Mouse (Mus musculus): ENCODE data around the gene Magi2. TPM values are rescaled to one million over a fixed set of nuclear protein-coding genes. Genes with fewer than 3 reads are reported as not detected.
A peak's percentile ranks its signal among the peaks of the same experiment; 100 is the strongest.

The Magi2 gene
- polyA plus RNA-seq, 1 experiment from 2014 or later: 22.7 TPM

GRCm38 (mm10) chr5:20576266-20576665, 1349.4 kb downstream of the Magi2 start:
- no peak overlapping the region for H3K27ac ChIP-seq (ENCODE audit: low read depth, low read length)
- H3K27me3 ChIP-seq (replicated peaks; ENCODE audit: control insufficient read depth, insufficient read depth, low read length): no peaks in the 10 kb centered on the region
- H3K4me2 ChIP-seq (ENCODE audit: low read length): no peak overlapping the region
- H3K4me3 ChIP-seq (ENCODE audit: low read length): no peak overlapping the region
- peaks cover 4% of the 10 kb centered on the region; the same call in 1 of the 2 replicates for H3K36me3 ChIP-seq (ENCODE audit: control insufficient read depth, insufficient read depth, low read length)
- no peaks in the 10 kb centered on the region for H3K9me3 ChIP-seq (ENCODE audit: control insufficient read depth, low read length)
- no peak overlapping the region for H3K9ac ChIP-seq (ENCODE audit: low read depth, low read length)
- no peak for ATAC-seq
- no peaks in the 10 kb centered on the region for H3K4me1 ChIP-seq (ENCODE audit: control insufficient read depth, insufficient read depth, low read depth, low read length)

- no peak for ATAC-seq
- Histone ChIP-seq H3K4me1 (ENCODE audit: control insufficient read depth, insufficient read depth, low read depth, low read length) (peaks cover 2% of the 10 kb centered on the region), H3K4me2 (ENCODE audit: low read length) (no peak overlapping the region), H3K4me3 (ENCODE audit: low read length) (no peak overlapping the region), H3K36me3 (ENCODE audit: control insufficient read depth, insufficient read depth, low read length) (no peaks in the 10 kb centered on the region), H3K9ac (ENCODE audit: low read depth, low read length) (no peak overlapping the region), H3K27ac (ENCODE audit: low read depth, low read length) (no peak overlapping the region), H3K9me3 (ENCODE audit: control insufficient read depth, low read length) (no peaks in the 10 kb centered on the region), H3K27me3 (replicated peaks; ENCODE audit: control insufficient read depth, insufficient read depth, low read length) (no peaks in the 10 kb centered on the region)
- WGBS: 84% methylated on average over 3 of the region's 3 CpGs
These were observed 1351.8 kb downstream of the Magi2 start for GRCm38 (mm10) chr5:20578666-20579065.

- H3K36me3 ChIP-seq (ENCODE audit: control insufficient read depth, insufficient read depth, low read length): no peaks in the 10 kb centered on the region
- peaks cover 3% of the 10 kb centered on the region for H3K4me1 ChIP-seq (ENCODE audit: control insufficient read depth, insufficient read depth, low read depth, low read length)
- H3K27me3 ChIP-seq (replicated peaks; ENCODE audit: control insufficient read depth, insufficient read depth, low read length): no peaks in the 10 kb centered on the region
- no peak for ATAC-seq
- no peak overlapping the region for H3K4me3 ChIP-seq (ENCODE audit: low read length)
- no peak overlapping the region for H3K27ac ChIP-seq (ENCODE audit: low read depth, low read length)
- no peak overlapping the region for H3K9ac ChIP-seq (ENCODE audit: low read depth, low read length)
- WGBS: 95% methylated on average over 4 of the region's 4 CpGs
- no peak overlapping the region for H3K4me2 ChIP-seq (ENCODE audit: low read length)
- no peaks in the 10 kb centered on the region for H3K9me3 ChIP-seq (ENCODE audit: control insufficient read depth, low read length)
These were observed 1353.8 kb downstream of the Magi2 start for GRCm38 (mm10) chr5:20580619-20581018.

DNA sequence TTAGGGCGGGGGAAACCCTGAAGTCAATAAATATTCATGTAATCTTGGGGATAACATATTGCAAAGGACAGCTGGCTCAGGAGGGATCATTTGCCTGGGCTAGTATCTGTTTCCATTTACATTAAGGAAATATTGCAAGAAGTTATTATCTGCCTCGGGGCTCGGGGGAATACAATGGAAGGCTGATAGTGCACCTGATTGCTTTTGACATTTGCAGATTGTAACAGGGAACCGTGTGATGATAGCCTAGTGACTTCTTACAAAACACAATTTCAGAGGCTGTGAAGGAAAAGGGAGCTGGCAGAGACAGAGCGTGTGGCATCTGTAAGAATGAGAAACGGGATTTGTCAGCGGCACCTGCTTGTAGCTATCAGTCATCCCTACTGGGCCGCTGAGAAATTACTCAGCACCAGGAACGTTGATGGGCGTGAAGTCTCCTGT, 1356.2 kb downstream of the Magi2 start:
- Histone ChIP-seq H3K9ac (ENCODE audit: low read depth, low read length) (no peak overlapping the region), H3K4me2 (ENCODE audit: low read length) (peak overlapping the region; percentile 19; the same call in 1 of the 2 replicates), H3K36me3 (ENCODE audit: control insufficient read depth, insufficient read depth, low read length) (no peaks in the 10 kb centered on the region), H3K27me3 (replicated peaks; ENCODE audit: control insufficient read depth, insufficient read depth, low read length) (no peaks in the 10 kb centered on the region), H3K4me3 (ENCODE audit: low read length) (no peak overlapping the region), H3K4me1 (ENCODE audit: control insufficient read depth, insufficient read depth, low read depth, low read length) (peaks cover 3% of the 10 kb centered on the region), H3K9me3 (ENCODE audit: control insufficient read depth, low read length) (no peaks in the 10 kb centered on the region), H3K27ac (ENCODE audit: low read depth, low read length) (0 out of 2 replicates have a peak overlapping the region, but pooled peaks have one; percentile 3)
- ATAC-seq: peak; percentile 74
- WGBS: 32% methylated on average over 10 of the region's 10 CpGs

DNA sequence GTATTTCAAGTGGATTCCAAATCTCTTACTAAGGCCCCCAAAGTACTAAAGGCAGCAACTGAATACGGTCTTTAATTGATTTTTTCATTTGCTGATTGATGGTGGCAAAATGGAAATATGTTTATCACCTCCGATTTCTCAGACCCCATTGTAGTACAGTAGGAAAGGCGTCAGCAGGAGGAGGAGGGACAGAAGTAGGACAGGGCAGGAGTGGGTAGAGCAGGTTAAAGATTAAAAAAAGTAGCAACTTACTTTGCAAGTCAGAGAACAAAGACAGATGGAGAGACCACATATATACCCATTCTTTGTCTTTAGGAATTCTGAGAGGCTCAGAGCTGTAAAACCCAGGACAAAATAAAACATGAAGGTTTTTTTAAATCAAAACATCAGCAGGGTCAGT, 1356.8 kb downstream of the Magi2 start:
- 0 out of 2 replicates have a peak, but pooled peaks have one; percentile 24 for ATAC-seq
- no peaks in the 10 kb centered on the region for H3K36me3 ChIP-seq (ENCODE audit: control insufficient read depth, insufficient read depth, low read length)
- no peaks in the 10 kb centered on the region for H3K9me3 ChIP-seq (ENCODE audit: control insufficient read depth, low read length)
- no peak overlapping the region for H3K27ac ChIP-seq (ENCODE audit: low read depth, low read length)
- WGBS: 57% methylated on average over 3 of the region's 3 CpGs
- H3K4me3 ChIP-seq (ENCODE audit: low read length): no peak overlapping the region
- H3K4me2 ChIP-seq (ENCODE audit: low read length): no peak overlapping the region
- no peaks in the 10 kb centered on the region for H3K27me3 ChIP-seq (replicated peaks; ENCODE audit: control insufficient read depth, insufficient read depth, low read length)
- H3K4me1 ChIP-seq (ENCODE audit: control insufficient read depth, insufficient read depth, low read depth, low read length): peaks cover 3% of the 10 kb centered on the region
- H3K9ac ChIP-seq (ENCODE audit: low read depth, low read length): no peak overlapping the region

GRCm38 (mm10) chr5:20584769-20585168, 1357.9 kb downstream of the Magi2 start:
- H3K9ac ChIP-seq (ENCODE audit: low read depth, low read length): no peak overlapping the region
- no peaks in the 10 kb centered on the region for H3K9me3 ChIP-seq (ENCODE audit: control insufficient read depth, low read length)
- H3K4me2 ChIP-seq (ENCODE audit: low read length): no peak overlapping the region
- no peak for ATAC-seq
- H3K36me3 ChIP-seq (ENCODE audit: control insufficient read depth, insufficient read depth, low read length): no peaks in the 10 kb centered on the region
- H3K27me3 ChIP-seq (replicated peaks; ENCODE audit: control insufficient read depth, insufficient read depth, low read length): no peaks in the 10 kb centered on the region
- H3K4me3 ChIP-seq (ENCODE audit: low read length): no peak overlapping the region
- H3K27ac ChIP-seq (ENCODE audit: low read depth, low read length): no peak overlapping the region
- H3K4me1 ChIP-seq (ENCODE audit: control insufficient read depth, insufficient read depth, low read depth, low read length): peaks cover 3% of the 10 kb centered on the region
- 69% methylated on average over 3 of the region's 3 CpGs for WGBS

- H3K9me3 ChIP-seq (ENCODE audit: control insufficient read depth, low read length): no peaks in the 10 kb centered on the region
- H3K4me1 ChIP-seq (ENCODE audit: control insufficient read depth, insufficient read depth, low read depth, low read length): no peaks in the 10 kb centered on the region
- ATAC-seq: no peak
- no peak overlapping the region for H3K27ac ChIP-seq (ENCODE audit: low read depth, low read length)
- WGBS: 66% methylated on average over 3 of the region's 3 CpGs
- H3K4me2 ChIP-seq (ENCODE audit: low read length): no peak overlapping the region
- no peak overlapping the region for H3K9ac ChIP-seq (ENCODE audit: low read depth, low read length)
- no peak overlapping the region for H3K4me3 ChIP-seq (ENCODE audit: low read length)
- H3K36me3 ChIP-seq (ENCODE audit: control insufficient read depth, insufficient read depth, low read length): no peaks in the 10 kb centered on the region
- H3K27me3 ChIP-seq (replicated peaks; ENCODE audit: control insufficient read depth, insufficient read depth, low read length): no peaks in the 10 kb centered on the region
These were observed 1362.9 kb downstream of the Magi2 start for GRCm38 (mm10) chr5:20589731-20590130.

DNA sequence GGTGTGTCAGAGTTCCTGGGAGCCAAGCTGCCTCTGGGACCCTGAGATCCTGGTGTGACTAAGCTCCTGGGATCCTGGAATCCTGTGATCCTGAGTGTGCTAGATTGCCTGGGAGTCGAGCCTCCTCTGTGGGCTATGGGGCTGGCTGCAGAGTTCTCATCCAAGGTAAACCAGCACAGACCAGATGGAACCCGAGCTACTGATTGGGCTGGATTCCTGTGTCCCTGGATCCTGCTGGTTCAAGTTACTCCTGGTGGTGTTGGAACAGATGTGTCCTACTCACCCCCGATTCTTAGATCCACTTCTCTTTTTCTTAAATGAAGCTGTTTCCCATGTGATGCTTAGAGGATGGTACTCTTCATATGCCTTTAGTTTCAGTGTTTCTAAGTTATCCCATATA, 1371.4 kb downstream of the Magi2 start:
- H3K9ac ChIP-seq (ENCODE audit: low read depth, low read length): no peak overlapping the region
- H3K36me3 ChIP-seq (ENCODE audit: control insufficient read depth, insufficient read depth, low read length): no peaks in the 10 kb centered on the region
- no peaks in the 10 kb centered on the region for H3K4me1 ChIP-seq (ENCODE audit: control insufficient read depth, insufficient read depth, low read depth, low read length)
- 73% methylated on average over 3 of the region's 3 CpGs for WGBS
- H3K4me3 ChIP-seq (ENCODE audit: low read length): no peak overlapping the region
- no peak overlapping the region for H3K27ac ChIP-seq (ENCODE audit: low read depth, low read length)
- no peaks in the 10 kb centered on the region for H3K9me3 ChIP-seq (ENCODE audit: control insufficient read depth, low read length)
- H3K4me2 ChIP-seq (ENCODE audit: low read length): no peak overlapping the region
- no peak for ATAC-seq
- no peaks in the 10 kb centered on the region for H3K27me3 ChIP-seq (replicated peaks; ENCODE audit: control insufficient read depth, insufficient read depth, low read length)

- no peaks in the 10 kb centered on the region for H3K9me3 ChIP-seq (ENCODE audit: control insufficient read depth, low read length)
- 31% methylated on average over 7 of the region's 7 CpGs for WGBS
- H3K4me3 ChIP-seq (ENCODE audit: low read length): no peak overlapping the region
These were observed 1377.1 kb downstream of the Magi2 start for GRCm38 (mm10) chr5:20603756-20604469.

More at GRCm38 (mm10) chr5:20603756-20604469, 1377.1 kb downstream of the Magi2 start:
- Histone ChIP-seq H3K9ac (ENCODE audit: low read depth, low read length) (no peak overlapping the region), H3K27ac (ENCODE audit: low read depth, low read length) (no peak overlapping the region), H3K4me1 (ENCODE audit: control insufficient read depth, insufficient read depth, low read depth, low read length) (no peaks in the 10 kb centered on the region), H3K27me3 (replicated peaks; ENCODE audit: control insufficient read depth, insufficient read depth, low read length) (no peaks in the 10 kb centered on the region), H3K36me3 (ENCODE audit: control insufficient read depth, insufficient read depth, low read length) (no peaks in the 10 kb centered on the region), H3K4me2 (ENCODE audit: low read length) (no peak overlapping the region)
- ATAC-seq: 0 out of 2 replicates have a peak, but pooled peaks have one; percentile 26

All from hindbrain, embryonic 16.5 days (tissue).